Mouse (Mus musculus) ES-Bruce4 (cell line): Measurements from ENCODE around the gene Gm20219.

Source experiments
- EP300 ChIP-seq: IDR thresholded peaks from 2 replicates; pipeline ENCODE4 v1.6.1; 2011; ENCODE audit warnings: low read depth, low read length; ENCODE audit not compliant: insufficient read depth
- POLR2A ChIP-seq: IDR thresholded peaks from one replicate; pipeline ENCODE4 v1.8.1; 2011; ENCODE audit warnings: low read length; ENCODE audit not compliant: insufficient read depth

DNA sequence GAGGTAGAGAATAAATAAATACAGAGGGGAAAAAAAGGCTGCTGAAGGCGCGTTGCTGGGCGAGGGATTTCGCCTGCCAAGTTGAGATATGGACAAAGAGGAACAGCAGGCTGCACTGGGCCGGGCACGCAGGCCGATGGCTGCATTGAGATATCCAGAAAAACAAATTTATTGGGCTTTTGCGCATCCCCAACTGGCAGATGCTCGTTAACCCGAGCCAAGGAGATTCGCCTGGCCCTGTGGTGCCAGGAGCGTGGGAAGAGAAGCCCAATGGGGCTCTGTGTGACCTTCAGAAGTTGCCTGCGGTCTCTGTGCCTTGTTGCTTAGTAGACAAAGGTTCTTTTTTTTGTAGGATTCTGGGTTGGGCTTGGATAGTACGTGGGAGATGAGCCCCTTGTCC is 18.0 kb downstream of the Gm20219 start:
- TF ChIP-seq POLR2A (no peak), EP300 (no peak)
